Mouse (Mus musculus): ENCODE data around the gene Psmb9. TPM values are rescaled to one million over a fixed set of nuclear protein-coding genes. Genes with fewer than 3 reads are reported as not detected.
A peak's percentile ranks its signal among the peaks of the same experiment; 100 is the strongest.
"Not testable (repeated sequence)": the region's sequence is repeated elsewhere in the genome, so short reads cannot be mapped to it uniquely, and the experiment has no call there.

Gene Psmb9
- 3.1 and 22.4 TPM in 2 replicates for polyA plus RNA-seq (2015; fragmentation: Nextera tagmentation; extraction: Ambion mirVana)

GRCm38 (mm10) chr17:34187261-34187916, at the start of gene Psmb9, which contains the start of gene Tap1:
Gene Psmb9, minus strand, starts transcription at chr17:34187764.
Gene Tap1, plus strand, starts transcription at chr17:34187553.
- Histone ChIP-seq H3K9me3 (replicated peaks) (no peaks in the 10 kb centered on the region), H3K36me3 (no peaks in the 10 kb centered on the region), H3K4me3 (peak within 1 kb of the TSS; percentile 66), H3K9ac (peak within 1 kb of the TSS; percentile 63), H3K4me1 (replicated peaks) (peaks cover 8% of the 10 kb centered on the region), H3K4me2 (peak within 1 kb of the TSS; percentile 91), H3K27ac (peak within 1 kb of the TSS; percentile 66), H3K27me3 (peaks cover 79% of the 10 kb centered on the region)
- peak; percentile 91 for ATAC-seq (replicated peaks; ENCODE audit: insufficient number of reproducible peaks, insufficient read depth, low FRiP score, low read depth)
- under 1% methylated on average over 46 of the region's 46 CpGs for WGBS

GRCm38 (mm10) chr17:34236691-34237090, 49.1 kb upstream of the Psmb9 start:
- H3K9me3 ChIP-seq (replicated peaks), result no peaks in the 10 kb centered on the region
- H3K4me3 ChIP-seq, result no peak overlapping the region
- 75% methylated on average over 5 of the region's 5 CpGs for WGBS
- H3K9ac ChIP-seq, result no peak overlapping the region
- H3K36me3 ChIP-seq, result no peaks in the 10 kb centered on the region
- H3K4me2 ChIP-seq, result no peak overlapping the region
- no peaks in the 10 kb centered on the region for H3K4me1 ChIP-seq (replicated peaks)
- ATAC-seq (replicated peaks; ENCODE audit: insufficient number of reproducible peaks, insufficient read depth, low FRiP score, low read depth), result no peak
- no peak overlapping the region for H3K27ac ChIP-seq
- H3K27me3 ChIP-seq, result no peaks in the 10 kb centered on the region

- Histone ChIP-seq H3K4me1 (replicated peaks) (no peaks in the 10 kb centered on the region), H3K4me2 (no peak overlapping the region), H3K27ac (no peak overlapping the region), H3K36me3 (no peaks in the 10 kb centered on the region), H3K9me3 (replicated peaks) (no peaks in the 10 kb centered on the region), H3K27me3 (no peaks in the 10 kb centered on the region), H3K4me3 (no peak overlapping the region), H3K9ac (no peak overlapping the region)
- WGBS, result 49% methylated on average over 9 of the region's 9 CpGs
- ATAC-seq (replicated peaks; ENCODE audit: insufficient number of reproducible peaks, insufficient read depth, low FRiP score, low read depth), result no peak
Observed at GRCm38 (mm10) chr17:34234926-34235325, 47.4 kb upstream of the Psmb9 start.

GRCm38 (mm10) chr17:34232021-34232420, 44.5 kb upstream of the Psmb9 start:
- not testable (repeated sequence) for ATAC-seq (replicated peaks; ENCODE audit: insufficient number of reproducible peaks, insufficient read depth, low FRiP score, low read depth)

DNA sequence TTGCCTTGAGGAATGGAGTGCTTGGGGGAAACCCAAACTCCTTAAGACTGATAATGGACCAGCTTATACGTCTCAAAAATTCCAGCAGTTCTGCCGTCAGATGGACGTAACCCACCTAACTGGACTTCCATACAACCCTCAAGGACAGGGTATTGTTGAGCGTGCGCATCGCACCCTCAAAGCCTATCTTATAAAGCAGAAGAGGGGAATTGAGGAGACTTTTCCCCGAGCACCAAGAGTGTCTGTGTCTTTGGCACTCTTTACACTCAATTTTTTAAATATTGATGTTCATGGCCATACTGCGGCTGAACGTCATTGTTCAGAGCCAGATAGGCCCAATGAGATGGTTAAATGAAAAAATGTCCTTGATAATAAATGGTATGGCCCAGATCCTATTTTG, 43.4 kb upstream of the Psmb9 start:
- not testable (repeated sequence) for H3K36me3 ChIP-seq
- WGBS, result 86% methylated on average over 9 of the region's 9 CpGs

More at GRCm38 (mm10) chr17:34232021-34232420, 44.5 kb upstream of the Psmb9 start:
- H3K27ac ChIP-seq; H3K4me2 ChIP-seq; H3K27me3 ChIP-seq; H3K36me3 ChIP-seq; H3K9ac ChIP-seq; H3K9me3 ChIP-seq (replicated peaks); H3K4me3 ChIP-seq; H3K4me1 ChIP-seq (replicated peaks): not testable (repeated sequence)
- WGBS, result 86% methylated on average over 6 of the region's 7 CpGs

DNA sequence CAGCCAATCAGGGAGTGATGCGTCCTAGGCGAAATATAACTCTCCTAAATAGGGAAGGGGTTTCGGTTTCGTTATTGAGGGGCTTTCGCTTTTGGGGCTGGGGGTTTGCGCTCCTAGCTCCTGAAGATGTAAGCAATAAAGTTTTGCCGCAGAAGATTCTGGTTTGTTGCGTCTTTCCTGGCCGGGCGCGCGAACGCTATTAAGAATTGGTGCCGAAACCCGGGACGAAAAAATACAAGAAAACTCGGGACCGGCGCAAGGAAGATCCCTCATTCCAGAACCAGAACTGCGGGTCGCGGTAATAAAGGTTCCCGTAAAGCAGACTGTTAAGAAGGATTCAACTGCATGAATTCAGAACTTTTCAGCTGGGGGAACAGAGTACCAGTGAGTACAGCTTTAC, 38.3 kb upstream of the Psmb9 start:
- not testable (repeated sequence) for H3K27me3 ChIP-seq; H3K4me2 ChIP-seq; H3K27ac ChIP-seq; H3K4me1 ChIP-seq (replicated peaks); H3K9ac ChIP-seq; H3K9me3 ChIP-seq (replicated peaks); ATAC-seq (replicated peaks; ENCODE audit: insufficient number of reproducible peaks, insufficient read depth, low FRiP score, low read depth); H3K4me3 ChIP-seq; H3K36me3 ChIP-seq
- WGBS, result 93% methylated on average over 15 of the region's 23 CpGs

More for the DNA sequence above, 43.4 kb upstream of the Psmb9 start:
- H3K9me3 ChIP-seq (replicated peaks); H3K4me1 ChIP-seq (replicated peaks); H3K27ac ChIP-seq; ATAC-seq (replicated peaks; ENCODE audit: insufficient number of reproducible peaks, insufficient read depth, low FRiP score, low read depth); H3K9ac ChIP-seq; H3K4me3 ChIP-seq; H3K4me2 ChIP-seq; H3K27me3 ChIP-seq: not testable (repeated sequence)

- no peak overlapping the region for H3K4me3 ChIP-seq
- H3K9me3 ChIP-seq (replicated peaks), result no peaks in the 10 kb centered on the region; the same call in 1 of the 2 replicates
- H3K36me3 ChIP-seq, result no peaks in the 10 kb centered on the region
- no peak overlapping the region for H3K27ac ChIP-seq
- H3K9ac ChIP-seq, result no peak overlapping the region
- H3K4me2 ChIP-seq, result no peak overlapping the region
- no peak for ATAC-seq (replicated peaks; ENCODE audit: insufficient number of reproducible peaks, insufficient read depth, low FRiP score, low read depth)
- H3K27me3 ChIP-seq, result no peaks in the 10 kb centered on the region
- whole genome bisulfite sequencing, result 90% methylated on average over 8 of the region's 8 CpGs
- H3K4me1 ChIP-seq (replicated peaks), result no peaks in the 10 kb centered on the region
Observed at GRCm38 (mm10) chr17:34225426-34225825, 37.9 kb upstream of the Psmb9 start.

GRCm38 (mm10) chr17:34224816-34225215, 37.3 kb upstream of the Psmb9 start:
- no peak for ATAC-seq (replicated peaks; ENCODE audit: insufficient number of reproducible peaks, insufficient read depth, low FRiP score, low read depth)
- 85% methylated on average over 3 of the region's 3 CpGs for WGBS
- Histone ChIP-seq H3K4me1 (replicated peaks) (no peaks in the 10 kb centered on the region), H3K4me3 (no peak overlapping the region), H3K27ac (no peak overlapping the region), H3K36me3 (no peaks in the 10 kb centered on the region), H3K4me2 (no peak overlapping the region), H3K9me3 (replicated peaks) (no peaks in the 10 kb centered on the region; the same call in 1 of the 2 replicates), H3K9ac (no peak overlapping the region), H3K27me3 (no peaks in the 10 kb centered on the region)

DNA sequence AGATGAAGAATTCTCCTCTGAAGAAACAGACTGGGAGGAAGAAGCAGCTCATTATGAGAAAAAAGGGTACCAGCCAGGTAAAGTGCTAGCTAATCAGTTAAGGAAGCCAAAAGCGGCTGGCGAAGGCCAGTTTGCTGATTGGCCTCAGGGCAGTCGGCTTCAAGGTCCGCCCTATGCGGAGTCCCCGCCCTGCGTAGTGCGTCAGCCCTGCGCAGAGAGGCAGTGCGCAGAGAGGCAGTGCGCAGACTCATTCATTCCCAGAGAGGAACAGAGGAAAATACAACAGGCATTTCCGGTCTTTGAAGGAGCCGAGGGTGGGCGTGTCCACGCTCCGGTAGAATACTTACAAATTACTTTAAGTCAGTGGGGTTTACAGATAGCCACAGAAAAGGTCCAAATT, 32.8 kb upstream of the Psmb9 start:
- H3K9ac ChIP-seq; ATAC-seq (replicated peaks; ENCODE audit: insufficient number of reproducible peaks, insufficient read depth, low FRiP score, low read depth); H3K27me3 ChIP-seq; H3K27ac ChIP-seq; H3K4me2 ChIP-seq; H3K36me3 ChIP-seq; H3K4me1 ChIP-seq (replicated peaks); H3K4me3 ChIP-seq; H3K9me3 ChIP-seq (replicated peaks): not testable (repeated sequence)
- WGBS, result 91% methylated on average over 6 of the region's 16 CpGs

DNA sequence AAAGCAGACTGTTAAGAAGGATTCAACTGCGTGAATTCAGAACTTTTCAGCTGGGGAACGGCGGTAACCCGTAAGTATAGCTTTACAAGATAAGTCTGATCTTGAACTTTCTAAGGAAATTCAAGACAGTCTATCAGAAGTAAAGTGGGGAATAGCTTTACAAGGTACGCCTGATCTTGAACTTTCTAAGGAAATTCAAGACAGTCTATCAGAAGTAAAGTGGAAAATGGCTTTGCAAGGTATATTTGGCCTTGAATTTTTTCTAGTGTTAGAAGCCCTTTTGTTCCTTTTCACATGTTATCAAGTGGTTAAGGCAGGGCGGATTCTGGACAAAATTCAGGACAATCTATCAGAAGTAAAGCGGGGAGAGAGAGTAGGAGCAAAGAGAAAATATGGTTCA, 32.2 kb upstream of the Psmb9 start:
- WGBS, result 88% methylated on average over 3 of the region's 7 CpGs
- ATAC-seq (replicated peaks; ENCODE audit: insufficient number of reproducible peaks, insufficient read depth, low FRiP score, low read depth); H3K4me1 ChIP-seq (replicated peaks); H3K4me3 ChIP-seq; H3K36me3 ChIP-seq; H3K27ac ChIP-seq; H3K9me3 ChIP-seq (replicated peaks); H3K9ac ChIP-seq; H3K4me2 ChIP-seq; H3K27me3 ChIP-seq: not testable (repeated sequence)

GRCm38 (mm10) chr17:34219096-34219495, 31.5 kb upstream of the Psmb9 start:
- H3K9me3 ChIP-seq (replicated peaks); H3K4me1 ChIP-seq (replicated peaks); H3K4me2 ChIP-seq; H3K27ac ChIP-seq; H3K4me3 ChIP-seq; ATAC-seq (replicated peaks; ENCODE audit: insufficient number of reproducible peaks, insufficient read depth, low FRiP score, low read depth); H3K36me3 ChIP-seq; H3K9ac ChIP-seq: not testable (repeated sequence)
- peaks cover 15% of the 10 kb centered on the region for H3K27me3 ChIP-seq
- WGBS, result 83% methylated on average over 9 of the region's 11 CpGs

DNA sequence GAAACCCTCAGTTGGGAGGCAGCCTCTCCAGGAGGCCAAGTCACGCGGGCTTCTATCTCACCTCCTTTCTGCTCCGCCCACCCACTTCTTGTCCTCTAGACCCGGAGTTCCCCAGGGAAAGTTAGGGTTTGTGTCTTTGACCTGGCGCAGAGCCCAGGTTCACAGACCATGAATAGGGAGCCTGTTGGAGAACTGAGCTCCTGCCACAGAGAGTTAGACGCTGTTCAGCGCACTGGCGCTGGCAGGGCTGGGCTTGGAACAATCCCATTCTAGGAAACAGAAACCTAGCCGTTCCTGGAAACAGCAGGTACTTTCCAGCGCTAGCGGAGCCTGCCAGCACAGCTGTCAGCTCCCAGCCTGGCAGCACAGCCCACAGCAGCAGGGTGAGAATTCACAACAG, 31.1 kb upstream of the Psmb9 start:
- Histone ChIP-seq H3K4me1 (replicated peaks) (no peaks in the 10 kb centered on the region), H3K9me3 (replicated peaks) (peaks cover 2% of the 10 kb centered on the region; the same call in 1 of the 2 replicates), H3K4me2 (no peak overlapping the region), H3K27ac (no peak overlapping the region), H3K9ac (no peak overlapping the region), H3K4me3 (no peak overlapping the region), H3K27me3 (peaks cover 19% of the 10 kb centered on the region), H3K36me3 (no peaks in the 10 kb centered on the region)
- WGBS, result 76% methylated on average over 11 of the region's 11 CpGs
- no peak for ATAC-seq (replicated peaks; ENCODE audit: insufficient number of reproducible peaks, insufficient read depth, low FRiP score, low read depth)

Data from heart, embryonic 15.5 days (tissue).